Mouse (Mus musculus) limb, embryonic 14.5 days (tissue): ENCODE data around the gene Skp2. TPM values are rescaled to one million over a fixed set of nuclear protein-coding genes. Genes with fewer than 3 reads are reported as not detected.

ENCODE experiments used
- ATAC-seq: fragments of 200-750 bp; cut with Nextera tagmentation; 2 replicates; pipeline ENCODE4 v1.8.0; 2017; ENCODE audit warnings: low read depth, moderate number of reproducible peaks, moderate TSS enrichment; ENCODE audit not compliant: low FRiP score
- DNase-seq: peaks from one replicate; pipeline ENCODE4 v3.0.0-alpha.2; 2015; ENCODE audit warnings: low spot score
- H3K27ac ChIP-seq: fragments of 300-500 bp; sonication (generic); replicated peaks from 2 replicates; pipeline ENCODE4 v1.5.1; 2014; ENCODE audit warnings: low read depth, mild to moderate bottlenecking, low read length, moderate library complexity, mixed read lengths
- H3K27me3 ChIP-seq: fragments of 300-500 bp; sonication (generic); 2 replicates; pipeline ENCODE4 v1.6.1; 2014; ENCODE audit warnings: low read length, mixed read lengths; ENCODE audit not compliant: control insufficient read depth, insufficient read depth
- H3K36me3 ChIP-seq: fragments of 300-500 bp; sonication (generic); 2 replicates; pipeline ENCODE4 v1.6.1; 2014; ENCODE audit warnings: mild to moderate bottlenecking, low read length, moderate library complexity, mixed read lengths; ENCODE audit not compliant: control insufficient read depth, insufficient read depth
- H3K4me1 ChIP-seq: fragments of 300-500 bp; sonication (generic); 2 replicates; pipeline ENCODE4 v1.6.1; 2014; ENCODE audit warnings: antibody characterized with exemption, low read length, mixed read lengths; ENCODE audit not compliant: control insufficient read depth, insufficient read depth
- H3K4me2 ChIP-seq: fragments of 300-500 bp; sonication (generic); replicated peaks from 2 replicates; pipeline ENCODE4 v1.6.1; 2014; ENCODE audit warnings: low read depth, mild to moderate bottlenecking, low read length, moderate library complexity; ENCODE audit not compliant: severe bottlenecking
- H3K4me3 ChIP-seq: fragments of 300-500 bp; sonication (generic); replicated peaks from 2 replicates; pipeline ENCODE4 v1.5.1; 2014; ENCODE audit warnings: low read length
- H3K9ac ChIP-seq: fragments of 300-500 bp; sonication (generic); 2 replicates; pipeline ENCODE4 v1.6.1; 2014; ENCODE audit warnings: mild to moderate bottlenecking, low read depth, low read length, moderate library complexity; ENCODE audit not compliant: severe bottlenecking
- H3K9me3 ChIP-seq: fragments of 300-500 bp; sonication (generic); 2 replicates; pipeline ENCODE4 v1.6.1; 2016; ENCODE audit warnings: low read length; ENCODE audit not compliant: control insufficient read depth
- POLR2A ChIP-seq: fragments of 200-500 bp; IDR thresholded peaks from 2 replicates; pipeline ENCODE4 v1.8.0; 2012; ENCODE audit warnings: inconsistent platforms, mild to moderate bottlenecking, moderate library complexity, borderline replicate concordance; ENCODE audit not compliant: insufficient read depth, insufficient read length; ENCODE audit errors: extremely low read depth
- WGBS: fragments of 180-500 bp; shearing (Covaris S2); extraction: QIAGEN DNeasy Blood & Tissue Kit; methylation state at CpG from one replicate; pipeline ENCODE4 v1.1.7; 2014; 5-methylcytosine and 5-hydroxymethylcytosine counted together
- polyA plus RNA-seq, 2 experiments: library from polyadenylated mRNA; depleted of rRNA in 1 of 2; stranded (reverse) in 1 of 2; unstranded in 1 of 2; fragments of >200 nt; fragmentation: Nextera tagmentation in 1 of 2; extraction: Ambion mirVana in 1 of 2; gene quantifications; 2 replicates each; pipeline versions ENCODE4 v1.2.1 to v1.2.3; 2012 to 2014

Skp2 gene
- polyA plus RNA-seq, 2 experiments = 45.4 to 80.7 TPM

GRCm38 (mm10) chr15:9164125-9164524, 8.9 kb upstream of the Skp2 start:
- DNase-seq (no peak), ATAC-seq (no peak)
- WGBS = 70% methylated on average over 6 of the region's 6 CpGs
- Histone ChIP-seq H3K27me3 (no peaks in the 10 kb centered on the region), H3K9ac (no peak overlapping the region), H3K4me3 (no peak overlapping the region), H3K4me2 (no peak overlapping the region), H3K4me1 (no peaks in the 10 kb centered on the region), H3K9me3 (no peaks in the 10 kb centered on the region), H3K27ac (no peak overlapping the region), H3K36me3 (peaks cover 30% of the 10 kb centered on the region)
- TF ChIP-seq POLR2A = no peak

- no peak for ATAC-seq
- Histone ChIP-seq H3K4me1 (no peaks in the 10 kb centered on the region), H3K4me3 (no peak overlapping the region), H3K4me2 (no peak overlapping the region), H3K36me3 (peaks cover 22% of the 10 kb centered on the region), H3K27ac (no peak overlapping the region), H3K27me3 (no peaks in the 10 kb centered on the region), H3K9ac (no peak overlapping the region), H3K9me3 (no peaks in the 10 kb centered on the region)
- DNase-seq = no peak
- WGBS = 73% methylated on average over 4 of the region's 4 CpGs
- TF ChIP-seq POLR2A = no peak
These were observed 7.4 kb upstream of the Skp2 start for GRCm38 (mm10) chr15:9162557-9163070.

- peaks cover 34% of the 10 kb centered on the region for H3K36me3 ChIP-seq
- peak overlapping the region; percentile 87 for H3K4me2 ChIP-seq
- peak overlapping the region; percentile 70 for H3K4me3 ChIP-seq
- H3K27ac ChIP-seq = peak overlapping the region; percentile 39
- H3K27me3 ChIP-seq = no peaks in the 10 kb centered on the region
- H3K9ac ChIP-seq = peak overlapping the region; percentile 74
- no peaks in the 10 kb centered on the region for H3K9me3 ChIP-seq
- no peak for TF ChIP-seq POLR2A
- under 1% methylated on average over 29 of the region's 37 CpGs for WGBS
- ATAC-seq (peak; percentile 81), DNase-seq (peak; percentile 20)
- peaks cover 4% of the 10 kb centered on the region; the same call in 1 of the 2 replicates for H3K4me1 ChIP-seq
These were observed 14.5 kb downstream of the Skp2 start for GRCm38 (mm10) chr15:9140684-9141171.

GRCm38 (mm10) chr15:9140252-9140680, 15.0 kb downstream of the Skp2 start, which contains the start of gene Lmbrd2:
Gene Lmbrd2, plus strand, starts transcription at chr15:9140550.
- Histone ChIP-seq H3K4me2 (peak within 1 kb of the TSS; percentile 87), H3K27me3 (no peaks in the 10 kb centered on the region), H3K4me3 (peak within 1 kb of the TSS; percentile 70), H3K9ac (peak within 1 kb of the TSS; percentile 74), H3K36me3 (peaks cover 32% of the 10 kb centered on the region), H3K4me1 (peaks cover 4% of the 10 kb centered on the region), H3K27ac (peak within 1 kb of the TSS; percentile 39), H3K9me3 (no peaks in the 10 kb centered on the region)
- ATAC-seq (peak; percentile 98), DNase-seq (peak; percentile 98)
- 0 out of 2 replicates have a peak, but pooled peaks have one; percentile 4 for TF ChIP-seq POLR2A
- under 1% methylated on average over 32 of the region's 34 CpGs for WGBS

- peaks cover 9% of the 10 kb centered on the region for H3K4me1 ChIP-seq
- peak overlapping the region; percentile 70 for H3K4me3 ChIP-seq
- H3K27ac ChIP-seq = no peak overlapping the region
- H3K9me3 ChIP-seq = no peaks in the 10 kb centered on the region
- DNase-seq (no peak), ATAC-seq (no peak)
- H3K4me2 ChIP-seq = peak overlapping the region; percentile 58
- peaks cover 35% of the 10 kb centered on the region for H3K36me3 ChIP-seq
- 26% methylated on average over 10 of the region's 10 CpGs for WGBS
- TF ChIP-seq POLR2A = no peak
- peak overlapping the region; percentile 58 for H3K9ac ChIP-seq
- no peaks in the 10 kb centered on the region for H3K27me3 ChIP-seq
These were observed 15.8 kb downstream of the Skp2 start for GRCm38 (mm10) chr15:9139447-9139846.
